10 mouse cellular contexts compared by ENCODE assay signal in genomic region chr19:42432761-42433160, GRCm38 (mm10). TPM values are rescaled to one million over a fixed set of nuclear protein-coding genes. Genes with fewer than 3 reads are reported as not detected.
A peak's percentile ranks its signal among the peaks of the same experiment; 100 is the strongest.
DNase-seq lines count a peak whose midpoint lies in the region; ATAC-seq and TF ChIP-seq lines count a peak whose summit lies in the region.
"Had no signal": no experiment of that assay in that cellular context is flagged by ENCODE, and none has a peak within 500 bp of the region (broad histone marks: within the 10 kb centered on the region; RNA-seq: fewer than 3 reads in every experiment).

No protein-coding gene starts in this region.

- intact Hi-C loops in heart, adult 2 months (cut with DNase I): loop anchor here (10.0 kb wide), 1 partner anchor 248 kb away; no protein-coding TSS in a partner anchor

- ATAC-seq in heart, embryonic 15.5 days (replicated peaks; ENCODE audit: insufficient number of reproducible peaks, insufficient read depth, low FRiP score, low read depth): no peak
- no peak for ATAC-seq in embryonic facial prominence, embryonic 13.5 days (ENCODE audit: insufficient number of reproducible peaks, insufficient read depth, low FRiP score, low TSS enrichment, low read depth)
- ATAC-seq in hindbrain, embryonic 16.5 days: no peak
- no peak for ATAC-seq in midbrain, embryonic 15.5 days (replicated peaks)

- H3K36me3 ChIP-seq in heart, embryonic 15.5 days: no peaks in the 10 kb centered on the region
- no peaks in the 10 kb centered on the region for H3K36me3 ChIP-seq in heart, adult 2 months (ENCODE audit: control insufficient read depth, insufficient read depth, low read length)
- no peaks in the 10 kb centered on the region for H3K36me3 ChIP-seq in embryonic facial prominence, embryonic 13.5 days
- no peaks in the 10 kb centered on the region for H3K36me3 ChIP-seq in hindbrain, embryonic 16.5 days (ENCODE audit: control insufficient read depth, insufficient read depth, low read length)
- no peaks in the 10 kb centered on the region for H3K36me3 ChIP-seq in midbrain, embryonic 15.5 days (replicated peaks)

- H3K9me3 ChIP-seq in heart, embryonic 15.5 days (replicated peaks): no peaks in the 10 kb centered on the region
- no peaks in the 10 kb centered on the region for H3K9me3 ChIP-seq in embryonic facial prominence, embryonic 13.5 days
- H3K9me3 ChIP-seq in hindbrain, embryonic 16.5 days (ENCODE audit: control insufficient read depth, low read length): no peaks in the 10 kb centered on the region
- H3K9me3 ChIP-seq in midbrain, embryonic 15.5 days: no peaks in the 10 kb centered on the region

- no peaks in the 10 kb centered on the region for H3K79me2 ChIP-seq in heart, adult 2 months (replicated peaks; ENCODE audit: control insufficient read depth, insufficient read depth, low read length)

- TF ChIP-seq CTCF in heart, adult 2 months (IDR thresholded peaks at IDR 0.05): no peak

- peak overlapping the region; percentile 91 for H3K4me2 ChIP-seq in heart, embryonic 15.5 days
- H3K4me2 ChIP-seq in embryonic facial prominence, embryonic 13.5 days: peak overlapping the region; percentile 88
- H3K4me2 ChIP-seq in hindbrain, embryonic 16.5 days (ENCODE audit: low read length): peak overlapping the region; percentile 85
- H3K4me2 ChIP-seq in midbrain, embryonic 15.5 days: peak overlapping the region; percentile 85

- H3K4me3 ChIP-seq in heart, embryonic 15.5 days: peak overlapping the region; percentile 58
- H3K4me3 ChIP-seq in heart, adult 2 months: no peak overlapping the region
- peak overlapping the region; percentile 57 for H3K4me3 ChIP-seq in embryonic facial prominence, embryonic 13.5 days
- peak overlapping the region; percentile 62 for H3K4me3 ChIP-seq in hindbrain, embryonic 16.5 days (ENCODE audit: low read length)
- peak overlapping the region; percentile 69 for H3K4me3 ChIP-seq in midbrain, embryonic 15.5 days

- DNase-seq in heart, adult 2 months: no peak
- no peak for DNase-seq in cerebellum, adult 9-11 months
- no peak for DNase-seq in layer of hippocampus, adult 8-10 months (ENCODE audit: low spot score in 2 of 2)
- no peak for DNase-seq in right cerebral cortex, postnatal 36 days (ENCODE audit: low spot score in 2 of 2)
- DNase-seq: lung, postnatal 14 days; thymus, adult 18-20 months had no signal

- no peak overlapping the region for H3K27ac ChIP-seq in heart, embryonic 15.5 days
- no peak overlapping the region for H3K27ac ChIP-seq in heart, adult 2 months
- no peak overlapping the region for H3K27ac ChIP-seq in embryonic facial prominence, embryonic 13.5 days
- H3K27ac ChIP-seq in hindbrain, embryonic 16.5 days (ENCODE audit: low read depth, low read length): peak overlapping the region; percentile 90
- H3K27ac ChIP-seq in midbrain, embryonic 15.5 days: peak overlapping the region; percentile 88

- H3K4me1 ChIP-seq in heart, embryonic 15.5 days (replicated peaks): peaks cover 17% of the 10 kb centered on the region
- H3K4me1 ChIP-seq in heart, adult 2 months (ENCODE audit: control insufficient read depth, insufficient read depth, low read length): no peaks in the 10 kb centered on the region
- H3K4me1 ChIP-seq in embryonic facial prominence, embryonic 13.5 days: peaks cover 18% of the 10 kb centered on the region
- H3K4me1 ChIP-seq in hindbrain, embryonic 16.5 days (ENCODE audit: control insufficient read depth, insufficient read depth, low read depth, low read length): peaks cover 17% of the 10 kb centered on the region
- H3K4me1 ChIP-seq in midbrain, embryonic 15.5 days: peaks cover 21% of the 10 kb centered on the region; the same call in 1 of the 2 replicates

- peaks cover 94% of the 10 kb centered on the region for H3K27me3 ChIP-seq in heart, embryonic 15.5 days
- H3K27me3 ChIP-seq in heart, adult 2 months (ENCODE audit: control insufficient read depth, insufficient read depth, low read length): peaks cover 19% of the 10 kb centered on the region
- H3K27me3 ChIP-seq in embryonic facial prominence, embryonic 13.5 days: peaks cover 68% of the 10 kb centered on the region
- H3K27me3 ChIP-seq in hindbrain, embryonic 16.5 days (replicated peaks; ENCODE audit: control insufficient read depth, insufficient read depth, low read length): no peaks in the 10 kb centered on the region; the same call in 1 of the 2 replicates
- H3K27me3 ChIP-seq in midbrain, embryonic 15.5 days (replicated peaks): peaks cover 22% of the 10 kb centered on the region

- no peak for TF ChIP-seq POLR2A in heart, adult 2 months (IDR thresholded peaks at IDR 0.05; ENCODE audit: insufficient read depth, low read depth, low read length)

- 34% methylated on average over 8 of the region's 8 CpGs for WGBS in heart, embryonic 15.5 days
- WGBS in heart, adult 2 months: 33% methylated on average over 8 of the region's 8 CpGs
- 44% methylated on average over 8 of the region's 8 CpGs for WGBS in embryonic facial prominence, embryonic 13.5 days
- 47% methylated on average over 8 of the region's 8 CpGs for WGBS in hindbrain, embryonic 16.5 days
- WGBS in midbrain, embryonic 15.5 days: 39% methylated on average over 8 of the region's 8 CpGs

- no peak overlapping the region for H3K9ac ChIP-seq in heart, embryonic 15.5 days
- no peak overlapping the region for H3K9ac ChIP-seq in heart, adult 2 months (ENCODE audit: low read depth, low read length)
- peak overlapping the region; percentile 70; the same call in 1 of the 2 replicates for H3K9ac ChIP-seq in embryonic facial prominence, embryonic 13.5 days
- peak overlapping the region; percentile 89 for H3K9ac ChIP-seq in hindbrain, embryonic 16.5 days (ENCODE audit: low read depth, low read length)
- peak overlapping the region; percentile 78 for H3K9ac ChIP-seq in midbrain, embryonic 15.5 days

- no peak for TF ChIP-seq EP300 in heart, adult 2 months (IDR thresholded peaks at IDR 0.05; ENCODE audit: insufficient read depth, low read depth, low read length)

RNA-seq across cellular contexts. Expression of gene Crtac1, which starts 1.2 kb away (rescaled TPM):
- polyA plus RNA-seq in heart, embryonic 15.5 days (2015; fragmentation: Nextera tagmentation; extraction: Ambion mirVana): 0.69 and 1.5 TPM in 2 replicates
- not detected for total RNA-seq in heart, adult 2 months (2021)
- polyA plus RNA-seq in heart, adult 2 months (2012; rRNA removed): 0.09 TPM in 1 of 2 replicates, not detected in the other
- 8.8 and 9.9 TPM in 2 replicates for polyA plus RNA-seq in embryonic facial prominence, embryonic 13.5 days (2015; fragmentation: Nextera tagmentation; extraction: Ambion mirVana)
- polyA plus RNA-seq in hindbrain, embryonic 16.5 days (2015; fragmentation: Nextera tagmentation; extraction: Ambion mirVana): 44.3 and 50.2 TPM in 2 replicates
- polyA plus RNA-seq in midbrain, embryonic 15.5 days (2015; fragmentation: Nextera tagmentation; extraction: Ambion mirVana): 24.6 and 26.1 TPM in 2 replicates
- 100 to 1,000 TPM in 2 of 4 experiments, 10 to 100 TPM in 2; 91.6 to 120 (median 101) TPM for total RNA-seq in layer of hippocampus, adult 8-10 months (2022)

Comparison
In these comparisons a context has a peak if more than half of its experiments do, and no peak if none do; other contexts are left out.
1. H3K27ac ChIP-seq: peak in hindbrain, embryonic 16.5 days (single experiment) and midbrain, embryonic 15.5 days (single experiment); none in heart, embryonic 15.5 days (single experiment), heart, adult 2 months (single experiment) and embryonic facial prominence, embryonic 13.5 days (single experiment).
2. H3K9ac ChIP-seq: peak in embryonic facial prominence, embryonic 13.5 days (single experiment), hindbrain, embryonic 16.5 days (single experiment) and midbrain, embryonic 15.5 days (single experiment); none in heart, embryonic 15.5 days (single experiment) and heart, adult 2 months (single experiment).
3. Peak in every context shown above with its lines, with median percentiles within 50 percentile points of each other: H3K4me2 ChIP-seq.